Mouse (Mus musculus) kidney, embryonic 14.5 days (tissue): ENCODE results near the gene Mrps23. TPM values are rescaled to one million over a fixed set of nuclear protein-coding genes. Genes with fewer than 3 reads are reported as not detected.
A peak's percentile ranks its signal among the peaks of the same experiment; 100 is the strongest.

Experiments used
- ATAC-seq: fragments of 200-750 bp; cut with Nextera tagmentation; 2 replicates; pipeline ENCODE4 v1.8.0; 2017; ENCODE audit warnings: moderate number of reproducible peaks, mild to moderate bottlenecking, moderate TSS enrichment, moderate library complexity; ENCODE audit not compliant: low FRiP score, low TSS enrichment
- H3K27ac ChIP-seq: fragments of 300-500 bp; sonication (generic); 2 replicates; pipeline ENCODE4 v1.5.1; 2014; ENCODE audit warnings: low read depth, mild to moderate bottlenecking, low read length, moderate library complexity, mixed read lengths
- H3K27me3 ChIP-seq: fragments of 300-500 bp; sonication (generic); 2 replicates; pipeline ENCODE4 v1.6.1; 2014; ENCODE audit warnings: mild to moderate bottlenecking, low read length; ENCODE audit not compliant: control insufficient read depth, insufficient read depth
- H3K36me3 ChIP-seq: fragments of 300-500 bp; sonication (generic); 2 replicates; pipeline ENCODE4 v1.6.1; 2014; ENCODE audit warnings: low read length, mixed read lengths; ENCODE audit not compliant: control insufficient read depth, insufficient read depth
- H3K4me1 ChIP-seq: fragments of 300-500 bp; sonication (generic); 2 replicates; pipeline ENCODE4 v1.6.1; 2014; ENCODE audit warnings: low read length, mixed read lengths; ENCODE audit not compliant: control insufficient read depth, insufficient read depth
- H3K4me2 ChIP-seq: fragments of 300-500 bp; sonication (generic); replicated peaks from 2 replicates; pipeline ENCODE4 v1.6.1; 2014; ENCODE audit warnings: low read depth, mild to moderate bottlenecking, low read length
- H3K4me3 ChIP-seq: fragments of 300-500 bp; sonication (generic); 2 replicates; pipeline ENCODE4 v1.5.1; 2014; ENCODE audit warnings: mild to moderate bottlenecking, low read length
- H3K9ac ChIP-seq: fragments of 300-500 bp; sonication (generic); 2 replicates; pipeline ENCODE4 v1.6.1; 2014; ENCODE audit warnings: low read depth, mild to moderate bottlenecking, low read length, moderate library complexity
- H3K9me3 ChIP-seq: fragments of 300-500 bp; sonication (generic); 2 replicates; pipeline ENCODE4 v1.6.1; 2016; ENCODE audit warnings: low read length; ENCODE audit not compliant: control insufficient read depth
- WGBS: fragments of 180-500 bp; shearing (Covaris S2); extraction: QIAGEN DNeasy Blood & Tissue Kit; methylation state at CpG from one replicate; pipeline ENCODE4 v1.1.7; 2014; 5-methylcytosine and 5-hydroxymethylcytosine counted together
- polyA plus RNA-seq: library from polyadenylated mRNA; unstranded; fragments of >200 nt; fragmentation: Nextera tagmentation; extraction: Ambion mirVana; gene quantifications from 2 replicates; pipeline ENCODE4 v1.2.1, GENCODE M21; 2014

Mrps23 gene
- polyA plus RNA-seq, 1 experiment from 2014 or later = 63.6 TPM

DNA sequence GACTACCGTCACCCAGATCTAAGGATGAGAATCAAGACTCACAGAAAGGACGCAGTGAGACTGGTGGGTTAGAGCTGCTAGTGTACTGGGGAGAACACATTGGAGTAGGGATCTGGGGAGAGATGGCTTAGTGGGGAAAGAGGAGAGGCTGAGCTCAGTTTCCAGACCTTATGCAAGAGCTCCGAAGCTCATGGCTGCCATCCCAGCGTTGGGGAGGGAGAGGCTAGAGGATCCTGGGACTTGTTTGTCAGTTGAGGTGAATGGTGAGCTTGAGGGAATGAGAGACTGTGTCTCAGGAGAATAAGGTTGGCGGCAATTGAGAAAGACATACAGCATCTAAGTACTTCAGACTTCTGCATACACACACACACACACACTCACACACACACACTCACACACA, 44.4 kb downstream of the Mrps23 start:
- no peak for ATAC-seq
- H3K27ac ChIP-seq = no peak overlapping the region
- H3K4me2 ChIP-seq = no peak overlapping the region
- 0 out of 2 replicates have a peak, but pooled peaks cover 2% of the 10 kb centered on the region for H3K27me3 ChIP-seq
- no peak overlapping the region for H3K9ac ChIP-seq
- H3K4me1 ChIP-seq = peaks cover 17% of the 10 kb centered on the region
- H3K9me3 ChIP-seq = no peaks in the 10 kb centered on the region
- no peaks in the 10 kb centered on the region for H3K36me3 ChIP-seq
- H3K4me3 ChIP-seq = no peak overlapping the region
- 54% methylated on average over 5 of the region's 5 CpGs for WGBS

DNA sequence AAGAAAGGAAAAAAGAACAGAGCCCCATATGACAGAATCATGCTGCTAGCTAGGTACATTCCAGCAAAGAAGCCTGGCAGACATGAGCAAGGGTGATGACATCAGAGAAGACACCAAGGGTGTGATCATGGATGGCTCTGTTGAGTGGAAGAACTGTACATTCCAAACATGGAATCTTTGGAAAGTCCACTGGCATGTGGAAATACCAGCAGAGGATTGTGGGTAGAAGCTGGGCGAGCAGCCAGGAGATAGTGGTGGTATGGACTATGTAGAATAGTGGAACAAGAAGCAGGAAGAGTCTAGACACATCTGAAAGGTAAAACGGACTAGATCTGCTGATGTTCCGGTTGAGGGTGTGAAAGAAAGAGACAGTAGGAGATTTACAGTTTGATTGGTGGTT, 46.4 kb downstream of the Mrps23 start:
- Histone ChIP-seq H3K9ac (no peak overlapping the region), H3K4me2 (no peak overlapping the region), H3K27me3 (0 out of 2 replicates have a peak, but pooled peaks cover 2% of the 10 kb centered on the region), H3K27ac (no peak overlapping the region), H3K9me3 (no peaks in the 10 kb centered on the region), H3K4me1 (peaks cover 17% of the 10 kb centered on the region), H3K36me3 (no peaks in the 10 kb centered on the region), H3K4me3 (no peak overlapping the region)
- no peak for ATAC-seq
- 82% methylated on average over 3 of the region's 3 CpGs for WGBS

DNA sequence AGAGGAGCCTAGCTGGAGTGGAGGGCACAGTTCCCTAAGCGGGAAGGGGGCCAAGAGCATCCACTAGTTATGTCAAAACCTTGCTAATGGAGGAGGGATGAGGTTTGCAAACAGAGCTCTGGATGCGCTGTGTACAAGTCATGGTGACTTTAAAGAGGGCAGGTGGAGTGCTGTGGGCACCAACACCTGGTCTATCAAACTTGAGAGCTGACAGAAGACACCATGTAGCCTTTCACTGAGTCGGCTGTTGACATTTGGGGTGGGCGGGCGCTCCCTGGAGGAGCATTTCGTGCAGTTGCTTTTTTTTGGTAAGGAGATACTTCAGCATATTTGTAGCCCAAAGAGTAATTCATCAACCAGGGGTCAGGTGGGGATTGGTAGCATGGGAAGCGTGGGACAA, 47.1 kb downstream of the Mrps23 start:
- no peak for ATAC-seq
- WGBS = 44% methylated on average over 7 of the region's 7 CpGs
- Histone ChIP-seq H3K27me3 (0 out of 2 replicates have a peak, but pooled peaks cover 2% of the 10 kb centered on the region), H3K36me3 (no peaks in the 10 kb centered on the region), H3K4me2 (no peak overlapping the region), H3K4me1 (peaks cover 17% of the 10 kb centered on the region), H3K27ac (no peak overlapping the region), H3K4me3 (no peak overlapping the region), H3K9me3 (no peaks in the 10 kb centered on the region), H3K9ac (no peak overlapping the region)

DNA sequence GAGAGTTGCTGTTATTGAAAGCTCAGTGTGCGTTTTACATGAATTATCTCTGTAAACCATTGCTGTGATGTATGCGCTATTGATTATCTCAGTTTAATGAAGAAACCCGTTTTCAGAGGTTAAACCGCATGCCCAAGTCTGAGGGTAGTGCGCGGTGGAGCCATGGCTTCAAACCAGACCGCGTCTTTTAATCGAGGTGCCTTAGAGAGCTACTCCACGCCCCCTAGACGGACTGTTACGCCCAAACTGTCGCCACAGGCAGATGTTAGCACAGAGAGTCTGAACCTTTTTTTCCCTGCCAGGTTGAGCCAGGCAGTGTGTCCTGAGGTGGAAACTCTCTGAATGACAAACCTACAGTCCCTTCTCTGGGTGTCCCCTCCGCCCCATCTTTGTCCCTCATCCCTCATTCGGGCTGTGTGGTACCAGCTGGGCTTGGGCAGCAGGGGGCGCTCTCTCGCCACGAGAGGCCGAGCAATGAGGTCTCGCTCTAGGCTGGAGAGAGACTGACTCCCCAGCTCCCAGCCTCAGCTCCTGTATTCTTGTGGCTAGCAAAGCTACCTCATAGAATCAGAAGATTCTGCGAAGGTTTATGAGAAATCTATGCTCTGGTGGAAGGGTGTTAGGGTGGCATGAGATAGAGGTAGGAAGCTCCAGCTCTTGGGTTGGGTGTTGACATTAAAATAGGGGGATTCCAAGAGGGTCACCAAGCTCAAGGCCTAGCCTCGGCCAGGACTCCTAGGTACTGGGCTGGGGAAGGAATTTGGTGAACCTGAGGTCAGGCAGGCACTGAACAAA, 48.0 kb downstream of the Mrps23 start:
- 16% methylated on average over 22 of the region's 22 CpGs for WGBS
- Histone ChIP-seq H3K4me3 (0 out of 2 replicates have a peak overlapping the region, but pooled peaks have one; percentile 12), H3K9me3 (no peaks in the 10 kb centered on the region), H3K4me2 (peak overlapping the region; percentile 44), H3K27me3 (0 out of 2 replicates have a peak, but pooled peaks cover 2% of the 10 kb centered on the region), H3K27ac (no peak overlapping the region), H3K9ac (no peak overlapping the region), H3K4me1 (peaks cover 17% of the 10 kb centered on the region), H3K36me3 (no peaks in the 10 kb centered on the region)
- ATAC-seq = peak; percentile 87

DNA sequence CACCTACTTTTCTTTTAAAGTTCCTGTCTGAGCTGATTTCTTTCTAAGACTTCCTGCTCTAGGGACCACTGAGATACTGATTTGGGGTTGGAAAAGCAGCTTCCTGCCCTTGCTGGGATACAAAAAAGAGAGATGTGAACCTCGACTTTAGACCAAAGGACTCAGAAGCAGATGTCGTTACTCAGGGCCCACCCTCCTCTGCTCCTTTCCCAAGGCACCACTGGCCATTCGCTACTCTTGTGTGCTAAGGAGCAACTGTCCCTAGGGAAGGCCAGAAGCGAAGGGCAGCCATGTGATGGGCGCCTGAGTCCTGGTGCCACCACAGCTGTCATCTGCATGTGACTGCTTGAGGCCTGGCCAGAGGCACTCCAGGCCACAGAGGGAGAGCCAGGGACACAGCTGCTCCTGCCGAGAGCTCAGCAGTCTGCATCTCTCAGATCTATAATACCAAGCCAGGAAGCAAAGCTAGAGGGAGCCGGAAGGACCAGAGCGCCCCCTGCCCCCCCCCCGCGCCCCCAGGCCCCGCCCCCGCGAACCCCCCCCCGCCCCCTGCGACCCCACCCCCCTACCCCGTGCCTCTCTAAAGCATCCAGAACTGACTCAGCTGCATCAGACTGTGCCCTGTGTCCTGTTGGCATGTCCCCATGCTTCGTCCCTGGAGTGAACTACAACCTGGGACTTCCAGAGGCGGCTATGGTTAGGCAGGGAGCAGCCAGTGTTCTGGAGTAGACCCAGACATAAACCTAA, 48.8 kb downstream of the Mrps23 start:
- Histone ChIP-seq H3K27me3 (0 out of 2 replicates have a peak, but pooled peaks cover 2% of the 10 kb centered on the region), H3K4me2 (no peak overlapping the region), H3K9ac (no peak overlapping the region), H3K4me3 (no peak overlapping the region), H3K9me3 (no peaks in the 10 kb centered on the region; the same call in 1 of the 2 replicates), H3K4me1 (peaks cover 17% of the 10 kb centered on the region), H3K36me3 (no peaks in the 10 kb centered on the region), H3K27ac (peak overlapping the region; percentile 55; the same call in 1 of the 2 replicates)
- ATAC-seq = peak; percentile 34
- WGBS = 24% methylated on average over 14 of the region's 18 CpGs

DNA sequence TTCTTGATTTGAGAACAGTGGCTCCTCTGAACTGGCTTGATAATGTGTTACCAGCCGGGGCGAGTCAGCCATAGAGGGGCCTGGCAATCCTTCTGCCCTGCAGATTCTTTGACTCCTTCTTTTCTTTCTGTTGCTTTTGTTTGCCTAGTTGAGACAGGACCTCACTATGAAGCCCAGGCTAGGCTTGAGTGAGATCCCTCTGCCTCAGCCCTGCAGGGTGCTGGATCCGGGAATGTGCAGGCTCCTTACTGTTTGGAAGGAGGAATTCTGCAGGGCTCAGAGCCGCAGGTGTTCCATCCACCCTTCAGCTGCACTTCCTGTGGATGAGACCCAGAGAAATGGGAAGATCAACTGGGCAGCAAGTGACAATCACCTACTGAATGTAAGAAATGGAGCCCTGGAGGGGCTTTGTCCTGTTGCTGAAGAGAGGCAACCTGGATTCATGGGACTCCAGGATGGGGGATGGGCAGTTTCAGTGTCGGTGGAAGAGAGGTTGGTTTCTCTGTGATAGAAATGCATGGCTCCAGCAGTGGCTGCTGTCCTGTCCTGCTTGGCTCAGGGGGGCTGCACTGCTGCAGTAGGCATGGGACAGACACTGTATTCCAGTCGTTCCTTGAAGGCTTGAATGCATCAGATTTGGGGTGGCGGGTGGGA, 49.5 kb downstream of the Mrps23 start:
- H3K36me3 ChIP-seq = no peaks in the 10 kb centered on the region
- H3K4me3 ChIP-seq = no peak overlapping the region
- 51% methylated on average over 7 of the region's 7 CpGs for WGBS
- H3K27ac ChIP-seq = no peak overlapping the region
- 0 out of 2 replicates have a peak overlapping the region, but pooled peaks have one; percentile 23 for H3K9ac ChIP-seq
- peaks cover 14% of the 10 kb centered on the region for H3K4me1 ChIP-seq
- 0 out of 2 replicates have a peak, but pooled peaks cover 2% of the 10 kb centered on the region for H3K27me3 ChIP-seq
- H3K9me3 ChIP-seq = no peaks in the 10 kb centered on the region; the same call in 1 of the 2 replicates
- no peak for ATAC-seq
- no peak overlapping the region for H3K4me2 ChIP-seq

DNA sequence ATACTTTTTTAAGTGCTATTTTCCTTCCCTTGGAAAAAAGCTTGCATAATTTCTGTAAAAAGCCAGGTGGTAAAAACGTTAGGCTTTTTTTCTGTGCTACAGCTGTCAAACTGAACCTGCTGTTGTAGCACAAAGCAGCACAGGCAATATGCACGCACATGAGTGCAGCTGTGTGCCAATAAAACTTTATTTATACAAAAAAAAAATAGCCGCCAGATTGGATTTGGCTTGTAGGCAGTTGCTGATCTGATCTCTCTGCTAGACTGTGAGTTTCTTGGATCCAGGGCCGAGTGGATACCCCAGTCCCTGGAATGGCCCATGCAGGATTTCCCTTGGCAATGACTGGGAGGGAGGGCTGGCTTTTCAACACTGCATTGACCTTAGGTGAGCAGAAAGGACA, 53.5 kb downstream of the Mrps23 start:
- H3K4me1 ChIP-seq = peaks cover 7% of the 10 kb centered on the region; the same call in 1 of the 2 replicates
- H3K27ac ChIP-seq = no peak overlapping the region
- no peak for ATAC-seq
- 81% methylated on average over 4 of the region's 4 CpGs for WGBS
- H3K36me3 ChIP-seq = no peaks in the 10 kb centered on the region
- H3K4me2 ChIP-seq = no peak overlapping the region
- H3K4me3 ChIP-seq = no peak overlapping the region
- peaks cover 5% of the 10 kb centered on the region for H3K9me3 ChIP-seq
- no peak overlapping the region for H3K9ac ChIP-seq
- H3K27me3 ChIP-seq = no peaks in the 10 kb centered on the region

DNA sequence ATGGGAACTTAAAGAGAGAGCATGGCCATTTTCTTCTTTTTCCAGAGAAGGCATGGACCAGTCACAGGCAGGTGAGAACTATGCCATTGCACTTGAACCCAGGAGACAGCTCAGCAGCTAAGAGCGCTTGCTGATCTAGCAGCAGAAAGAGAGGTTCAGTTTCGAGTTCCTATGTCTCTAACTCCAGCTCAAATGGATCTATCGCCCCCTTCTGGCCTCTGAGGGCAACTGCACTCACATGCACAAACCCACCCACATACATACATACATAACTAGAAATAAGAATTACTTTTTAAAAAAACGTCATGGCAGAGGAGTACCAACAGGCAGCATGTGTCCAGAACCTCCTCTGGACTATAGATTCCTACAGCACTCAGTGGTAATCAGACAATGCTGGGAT, 54.0 kb downstream of the Mrps23 start:
- no peak for ATAC-seq
- H3K9me3 ChIP-seq = peaks cover 5% of the 10 kb centered on the region
- H3K27ac ChIP-seq = no peak overlapping the region
- H3K4me3 ChIP-seq = no peak overlapping the region
- 80% methylated on average over 4 of the region's 4 CpGs for WGBS
- no peaks in the 10 kb centered on the region for H3K27me3 ChIP-seq
- no peak overlapping the region for H3K4me2 ChIP-seq
- 0 out of 2 replicates have a peak, but pooled peaks cover 3% of the 10 kb centered on the region for H3K4me1 ChIP-seq
- H3K9ac ChIP-seq = no peak overlapping the region
- H3K36me3 ChIP-seq = no peaks in the 10 kb centered on the region
